ENCODE assay signal across 11 mouse cellular contexts in genomic region chr7:68070030-68070429, GRCm38 (mm10).
DNase-seq lines count a peak whose midpoint lies in the region; ATAC-seq lines count a peak whose summit lies in the region.
"Had no signal": no experiment of that assay in that cellular context is flagged by ENCODE, and none has a peak within 500 bp of the region (broad histone marks: within the 10 kb centered on the region; RNA-seq: fewer than 3 reads in every experiment).

No protein-coding gene starts in this region.

- 0 out of 2 replicates have a peak overlapping the region, but pooled peaks have one; percentile 21 for H3K9ac ChIP-seq in heart, embryonic 14.5 days (ENCODE audit: low read length)
- H3K9ac ChIP-seq in liver, embryonic 13.5 days = peak overlapping the region; percentile 3; the same call in 1 of the 2 replicates
- H3K9ac ChIP-seq in midbrain, embryonic 14.5 days (replicated peaks; ENCODE audit: low read length) = no peak overlapping the region
- H3K9ac ChIP-seq in forebrain, embryonic 16.5 days (replicated peaks; ENCODE audit: low read depth, low read length) = no peak overlapping the region
- H3K9ac ChIP-seq in kidney, embryonic 14.5 days (ENCODE audit: low read depth, low read length) = no peak overlapping the region
- H3K9ac ChIP-seq: hindbrain, embryonic 13.5 days; limb, embryonic 15.5 days had no signal

- no peaks in the 10 kb centered on the region for H3K27me3 ChIP-seq in heart, embryonic 14.5 days (ENCODE audit: control insufficient read depth, insufficient read depth, low read length)
- no peaks in the 10 kb centered on the region for H3K27me3 ChIP-seq in megakaryocyte, embryonic 14.5 days (replicated peaks)
- H3K27me3 ChIP-seq in liver, embryonic 13.5 days = no peaks in the 10 kb centered on the region
- H3K27me3 ChIP-seq in midbrain, embryonic 14.5 days (ENCODE audit: control insufficient read depth, insufficient read depth, low read length) = no peaks in the 10 kb centered on the region
- H3K27me3 ChIP-seq in forebrain, embryonic 16.5 days (replicated peaks; ENCODE audit: control insufficient read depth, insufficient read depth, low read length) = no peaks in the 10 kb centered on the region
- no peaks in the 10 kb centered on the region for H3K27me3 ChIP-seq in kidney, embryonic 14.5 days (ENCODE audit: control insufficient read depth, insufficient read depth, low read length)
- H3K27me3 ChIP-seq: hindbrain, embryonic 13.5 days; limb, embryonic 15.5 days had no signal

- ATAC-seq in heart, embryonic 14.5 days (ENCODE audit: insufficient number of reproducible peaks, insufficient read depth, low FRiP score, low read depth) = no peak
- no peak for ATAC-seq in megakaryocyte, adult 5-6 weeks (ENCODE audit: poor library complexity, severe bottlenecking)
- ATAC-seq in liver, embryonic 13.5 days (ENCODE audit: low read depth) = peak; percentile 29; the same call in 1 of the 2 replicates
- ATAC-seq in midbrain, embryonic 14.5 days (ENCODE audit: low FRiP score, low TSS enrichment) = no peak
- ATAC-seq in forebrain, embryonic 16.5 days = no peak
- ATAC-seq in kidney, embryonic 14.5 days (ENCODE audit: low FRiP score, low TSS enrichment) = no peak

- H3K4me3 ChIP-seq in heart, embryonic 14.5 days (ENCODE audit: control insufficient read depth in 1 of 2, insufficient read depth in 1 of 2, low read depth in 1 of 2, low read length in 2 of 2) = no peak overlapping the region
- H3K4me3 ChIP-seq in megakaryocyte, embryonic 14.5 days (replicated peaks) = peak overlapping the region; percentile 62
- 0 out of 2 replicates have a peak overlapping the region, but pooled peaks have one; percentile 9 for H3K4me3 ChIP-seq in liver, embryonic 13.5 days (replicated peaks)
- H3K4me3 ChIP-seq in midbrain, embryonic 14.5 days (replicated peaks; ENCODE audit: low read depth, low read length) = no peak overlapping the region
- no peak overlapping the region for H3K4me3 ChIP-seq in forebrain, embryonic 16.5 days (replicated peaks; ENCODE audit: low read length)
- H3K4me3 ChIP-seq in kidney, embryonic 14.5 days (ENCODE audit: low read length) = no peak overlapping the region
- H3K4me3 ChIP-seq: hindbrain, embryonic 13.5 days; limb, embryonic 15.5 days; midbrain, embryonic 10.5 days had no signal

- DNase-seq in heart, adult 11 months = no peak
- no peak for DNase-seq in liver, embryonic 13.5 days
- no peak for DNase-seq in midbrain, embryonic 14.5 days

- peak overlapping the region; percentile 39; the same call in 1 of the 2 replicates for H3K4me2 ChIP-seq in heart, embryonic 14.5 days (ENCODE audit: low read length)
- peak overlapping the region; percentile 42 for H3K4me2 ChIP-seq in liver, embryonic 13.5 days
- H3K4me2 ChIP-seq in midbrain, embryonic 14.5 days (ENCODE audit: low read length) = no peak overlapping the region
- H3K4me2 ChIP-seq in forebrain, embryonic 16.5 days (ENCODE audit: low read length) = no peak overlapping the region
- H3K4me2 ChIP-seq in kidney, embryonic 14.5 days (replicated peaks; ENCODE audit: low read depth, low read length) = no peak overlapping the region
- H3K4me2 ChIP-seq: hindbrain, embryonic 13.5 days had no signal

- H3K36me3 ChIP-seq in heart, embryonic 14.5 days (ENCODE audit: control insufficient read depth, insufficient read depth, low read length) = no peaks in the 10 kb centered on the region
- peaks cover 10% of the 10 kb centered on the region for H3K36me3 ChIP-seq in megakaryocyte, embryonic 14.5 days (replicated peaks; ENCODE audit: low read length)
- no peaks in the 10 kb centered on the region for H3K36me3 ChIP-seq in liver, embryonic 13.5 days
- H3K36me3 ChIP-seq in midbrain, embryonic 14.5 days (ENCODE audit: control insufficient read depth, insufficient read depth, low read length) = no peaks in the 10 kb centered on the region
- no peaks in the 10 kb centered on the region for H3K36me3 ChIP-seq in forebrain, embryonic 16.5 days (ENCODE audit: control insufficient read depth, insufficient read depth)
- H3K36me3 ChIP-seq in kidney, embryonic 14.5 days (ENCODE audit: control insufficient read depth, insufficient read depth, low read length) = no peaks in the 10 kb centered on the region
- H3K36me3 ChIP-seq: hindbrain, embryonic 13.5 days; limb, embryonic 15.5 days had no signal

- peaks cover 35 to 75% of the 10 kb centered on the region in 2 experiments for H3K4me1 ChIP-seq in heart, embryonic 14.5 days (ENCODE audit: control insufficient read depth in 2 of 2, insufficient read depth in 2 of 2, low read length in 2 of 2)
- H3K4me1 ChIP-seq in megakaryocyte, embryonic 14.5 days = peaks cover 66% of the 10 kb centered on the region
- peaks cover 33% of the 10 kb centered on the region for H3K4me1 ChIP-seq in liver, embryonic 13.5 days (replicated peaks)
- H3K4me1 ChIP-seq in midbrain, embryonic 14.5 days (ENCODE audit: control insufficient read depth, insufficient read depth, low read length) = peaks cover 13% of the 10 kb centered on the region; the same call in 1 of the 2 replicates
- H3K4me1 ChIP-seq in forebrain, embryonic 16.5 days (replicated peaks; ENCODE audit: control insufficient read depth, insufficient read depth, low read length) = peaks cover 18% of the 10 kb centered on the region
- peaks cover 39% of the 10 kb centered on the region for H3K4me1 ChIP-seq in kidney, embryonic 14.5 days (ENCODE audit: control insufficient read depth, insufficient read depth, low read length)

- peak overlapping the region in 1 of 2 experiments; percentile 68; a peak in 2 of 4 replicates for H3K27ac ChIP-seq in heart, embryonic 14.5 days (replicated peaks in 1 of 2; ENCODE audit: control insufficient read depth in 1 of 2, insufficient read depth in 1 of 2, low read depth in 2 of 2, low read length in 2 of 2)
- H3K27ac ChIP-seq in liver, embryonic 13.5 days = no peak overlapping the region
- no peak overlapping the region for H3K27ac ChIP-seq in midbrain, embryonic 14.5 days (replicated peaks; ENCODE audit: low read depth, low read length)
- H3K27ac ChIP-seq in forebrain, embryonic 16.5 days (ENCODE audit: low read length) = no peak overlapping the region
- no peak overlapping the region for H3K27ac ChIP-seq in kidney, embryonic 14.5 days (ENCODE audit: low read depth, low read length)
- H3K27ac ChIP-seq: hindbrain, embryonic 13.5 days; limb, embryonic 15.5 days; midbrain, embryonic 10.5 days had no signal

- WGBS in heart, embryonic 14.5 days = 30% methylated on average over 3 of the region's 3 CpGs
- WGBS in liver, embryonic 13.5 days (ENCODE audit: insufficient replicate concordance) = 7% methylated on average over 3 of the region's 3 CpGs
- WGBS in midbrain, embryonic 14.5 days = 57% methylated on average over 3 of the region's 3 CpGs
- WGBS in forebrain, embryonic 16.5 days = 25% methylated on average over 3 of the region's 3 CpGs
- WGBS in kidney, embryonic 14.5 days = 46% methylated on average over 3 of the region's 3 CpGs

- H3K9me3 ChIP-seq in heart, embryonic 14.5 days (ENCODE audit: control insufficient read depth, low read length) = no peaks in the 10 kb centered on the region
- no peaks in the 10 kb centered on the region for H3K9me3 ChIP-seq in megakaryocyte, embryonic 14.5 days
- H3K9me3 ChIP-seq in liver, embryonic 13.5 days (replicated peaks) = no peaks in the 10 kb centered on the region
- no peaks in the 10 kb centered on the region for H3K9me3 ChIP-seq in midbrain, embryonic 14.5 days (ENCODE audit: control insufficient read depth, low read length)
- H3K9me3 ChIP-seq in forebrain, embryonic 16.5 days (ENCODE audit: control insufficient read depth, low read length) = no peaks in the 10 kb centered on the region
- H3K9me3 ChIP-seq in kidney, embryonic 14.5 days (ENCODE audit: control insufficient read depth, low read length) = no peaks in the 10 kb centered on the region
- H3K9me3 ChIP-seq: hindbrain, embryonic 13.5 days; limb, embryonic 15.5 days; midbrain, embryonic 10.5 days had no signal

Comparison
In these comparisons a context has a peak if more than half of its experiments do, and no peak if none do; other contexts are left out.
1. H3K4me2 ChIP-seq: peak in heart, embryonic 14.5 days (single experiment) and liver, embryonic 13.5 days (single experiment); none in midbrain, embryonic 14.5 days (single experiment), forebrain, embryonic 16.5 days (single experiment) and kidney, embryonic 14.5 days (single experiment).
2. H3K4me3 ChIP-seq: peak in megakaryocyte, embryonic 14.5 days (single experiment) and liver, embryonic 13.5 days (single experiment); none in heart, embryonic 14.5 days (0 of 2), midbrain, embryonic 14.5 days (single experiment), forebrain, embryonic 16.5 days (single experiment) and kidney, embryonic 14.5 days (single experiment).
3. H3K9ac ChIP-seq: peak in heart, embryonic 14.5 days (single experiment) and liver, embryonic 13.5 days (single experiment); none in midbrain, embryonic 14.5 days (single experiment), forebrain, embryonic 16.5 days (single experiment) and kidney, embryonic 14.5 days (single experiment).